Mouse (Mus musculus) c-Kit-positive CD71-positive TER-119-negative erythroid progenitor cells, embryonic 14.5 days (primary cell): ENCODE results near the gene Gp1bb.

Source experiments
- DNase-seq: peaks from one replicate; pipeline ENCODE4 v3.0.0-alpha.2; 2013; ENCODE audit warnings: low read depth

The Gp1bb gene

DNA sequence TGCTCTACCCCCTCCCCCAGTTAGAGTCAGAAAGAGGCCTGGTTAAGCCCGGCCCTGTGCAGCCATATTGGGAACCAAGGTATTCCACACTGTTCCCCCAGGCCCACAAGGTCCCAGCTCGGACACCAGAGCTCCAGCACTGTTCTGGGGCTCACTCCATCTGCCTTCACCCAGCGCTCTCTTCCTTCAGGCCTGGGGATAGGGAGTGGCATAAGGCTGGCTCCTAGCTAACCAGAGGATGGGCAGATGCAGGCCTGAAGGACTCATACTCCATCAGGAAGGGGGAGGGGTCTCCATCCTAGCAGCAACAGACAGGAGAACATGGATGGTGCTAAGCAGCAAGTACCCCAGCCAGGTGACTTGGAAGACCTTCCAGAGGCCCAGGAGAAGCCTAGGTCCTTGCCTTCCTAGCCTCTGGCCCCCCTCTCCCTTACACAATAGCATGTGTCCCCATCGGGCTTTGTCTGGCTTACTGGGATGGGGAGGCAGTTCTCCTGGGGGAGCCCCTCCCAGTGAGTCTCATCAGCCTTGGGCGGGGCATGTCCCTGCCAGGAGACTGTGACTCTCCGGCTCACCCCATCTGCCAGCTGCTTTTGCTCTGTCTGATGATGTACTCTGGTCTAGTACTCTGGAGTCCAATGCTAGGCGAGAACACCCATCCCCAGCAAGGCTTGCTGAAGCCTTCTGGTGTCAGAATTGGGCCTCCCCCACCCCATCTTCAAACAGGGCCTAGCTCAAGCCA lies 6.2 kb upstream of the Gp1bb start:
- no peak for DNase-seq

DNA sequence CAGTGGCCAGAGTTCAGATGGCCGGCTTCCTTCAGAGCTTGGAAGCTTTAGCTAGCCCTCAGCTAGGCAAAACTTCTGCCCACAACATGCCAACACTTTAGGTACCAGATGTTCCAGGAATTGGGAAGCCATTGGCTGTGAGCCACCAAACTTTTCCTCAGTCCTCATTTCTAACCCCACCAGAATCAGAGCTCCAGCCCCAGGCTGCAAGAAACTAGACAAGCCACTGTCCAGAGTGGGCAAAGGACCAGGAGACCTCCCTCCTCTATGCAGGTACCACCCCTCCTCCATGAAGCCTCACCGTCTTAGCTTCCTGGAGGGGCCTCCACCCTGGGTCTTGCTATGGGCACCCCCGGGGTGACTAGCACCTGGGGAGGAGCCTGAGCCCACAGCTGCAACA lies 5.0 kb upstream of the Gp1bb start:
- no peak for DNase-seq

DNA sequence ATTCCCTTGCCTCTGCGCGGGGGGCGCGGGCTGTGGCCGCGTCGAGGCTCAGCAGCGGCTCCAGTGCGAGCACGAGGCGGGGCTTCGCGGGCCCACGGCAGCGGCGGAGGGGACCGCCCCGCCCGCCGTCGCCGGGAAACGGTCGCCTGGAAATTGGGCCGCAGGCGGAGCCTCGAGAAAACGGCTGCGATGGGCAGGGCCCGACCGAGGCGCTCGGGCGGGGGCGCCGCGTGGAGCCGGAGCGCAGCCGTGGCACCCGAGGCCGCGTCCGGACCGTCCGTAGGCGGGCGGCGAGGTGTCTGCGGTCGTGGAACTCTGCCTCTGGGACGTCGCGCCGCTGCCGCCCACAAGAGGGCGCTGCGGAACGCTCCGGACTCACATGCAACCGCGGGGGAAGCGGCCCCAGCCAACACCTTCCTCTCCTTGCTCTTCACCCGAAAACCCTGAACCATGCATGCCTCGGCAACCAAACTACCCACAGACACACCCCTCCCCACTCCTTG lies 4.2 kb upstream of the Gp1bb start, which contains the start of gene Gm49601:
Gene Gm49601, minus strand, starts transcription at position 52 of the 503 bp plus-strand sequence.
- peak; percentile 42 for DNase-seq

DNA sequence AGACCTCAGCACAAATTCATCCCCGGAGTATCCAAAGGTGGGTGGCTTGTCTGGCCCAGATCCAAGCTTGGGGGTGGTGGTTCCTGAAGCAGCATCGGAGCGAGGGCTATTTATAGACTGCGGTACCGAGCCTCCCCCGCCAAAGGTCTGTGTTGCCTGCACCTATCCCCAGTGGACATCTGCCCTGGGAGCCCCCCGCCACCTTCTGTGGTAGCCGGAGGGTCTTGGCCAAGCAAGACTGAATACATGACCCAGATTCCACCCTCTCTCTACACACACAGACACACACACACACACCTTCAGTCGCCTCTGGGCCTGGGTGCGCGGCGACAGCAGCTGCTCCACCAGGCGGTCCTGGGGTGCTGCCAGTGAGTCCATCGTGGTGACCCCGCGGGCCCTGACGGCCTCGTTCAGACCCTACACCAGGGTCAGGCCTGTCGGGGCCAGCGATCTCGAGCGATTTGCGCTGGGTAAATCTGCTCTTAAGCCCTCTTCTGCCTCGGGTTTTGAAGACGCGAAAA lies 3.6 kb upstream of the Gp1bb start:
- no peak for DNase-seq

DNA sequence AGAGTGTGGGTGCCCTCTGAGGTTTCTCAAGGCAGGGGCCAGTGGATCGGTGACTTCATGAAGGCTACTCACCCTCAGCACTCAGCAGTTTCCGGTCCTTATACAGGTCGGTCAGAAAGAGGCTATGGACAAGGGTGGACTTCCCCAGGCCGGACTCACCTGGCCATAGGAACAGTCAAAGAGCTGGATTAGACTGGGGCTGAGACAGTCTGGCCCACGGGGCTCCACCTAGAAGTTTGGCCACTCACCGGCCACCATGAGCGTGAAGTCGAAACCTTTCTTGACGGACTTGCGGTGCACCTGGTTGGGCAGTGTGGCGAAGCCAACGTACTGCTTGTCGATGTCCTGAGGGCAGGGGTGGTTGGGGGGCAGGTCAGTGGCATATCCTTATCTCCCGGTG lies 2.9 kb upstream of the Gp1bb start:
- no peak for DNase-seq

DNA sequence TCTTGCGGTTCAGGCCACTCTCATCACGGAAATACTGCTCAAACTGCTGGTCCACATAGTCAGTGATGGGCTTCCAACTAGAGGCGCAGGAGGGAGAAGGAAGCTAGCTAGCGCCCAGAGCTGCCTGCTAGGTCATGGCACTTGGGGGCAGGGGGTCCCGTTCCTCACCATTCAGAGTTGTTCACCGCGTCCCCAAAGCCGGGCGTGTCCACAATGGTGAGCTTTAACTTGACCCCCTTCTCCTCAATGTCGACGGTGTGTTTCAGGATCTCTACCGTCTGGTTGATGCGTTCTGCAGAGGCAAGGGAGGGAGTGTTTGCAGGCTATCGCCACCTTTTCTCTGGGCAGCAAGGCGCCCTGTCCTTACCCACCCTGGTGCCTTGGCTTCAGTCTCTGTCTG lies 2.4 kb upstream of the Gp1bb start:
- DNase-seq: no peak

DNA sequence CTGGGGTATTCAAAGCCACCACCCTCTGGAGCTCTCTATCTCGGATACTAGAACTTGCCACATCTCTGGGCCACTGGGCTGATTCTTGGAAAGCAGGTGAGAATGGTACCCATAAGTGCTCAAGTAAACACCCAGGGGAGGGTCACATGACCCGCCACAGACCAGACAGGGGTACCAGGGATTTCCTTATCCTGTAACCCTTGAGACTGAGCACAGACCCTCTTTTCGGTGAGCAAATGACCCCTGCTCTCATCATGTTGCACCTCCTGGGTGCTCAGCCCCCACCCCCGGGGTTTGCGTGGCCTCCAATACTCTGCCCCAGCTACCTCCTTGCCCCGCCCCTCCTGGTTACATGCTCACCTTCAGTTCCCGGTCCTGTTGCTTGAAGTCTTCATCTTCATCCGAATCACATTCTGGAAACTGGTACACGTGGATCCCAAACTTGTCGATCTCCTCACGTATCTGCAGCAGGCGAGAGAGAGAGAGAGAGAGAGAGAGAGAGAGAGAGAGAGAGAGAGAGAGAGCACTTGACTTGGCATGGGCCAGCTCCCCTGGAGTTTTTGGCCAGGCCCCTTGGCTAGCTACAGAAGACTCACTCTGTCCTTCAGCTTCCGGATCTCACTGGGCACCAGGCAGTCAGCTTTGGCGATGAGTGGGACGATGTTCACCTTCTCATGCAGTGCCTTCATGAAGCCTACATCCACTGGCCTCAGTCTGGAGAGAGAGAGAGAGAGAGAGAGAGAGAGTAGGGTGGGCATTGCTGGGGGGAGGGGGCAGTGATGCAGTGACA lies 1.7 kb upstream of the Gp1bb start:
- DNase-seq: no peak

DNA sequence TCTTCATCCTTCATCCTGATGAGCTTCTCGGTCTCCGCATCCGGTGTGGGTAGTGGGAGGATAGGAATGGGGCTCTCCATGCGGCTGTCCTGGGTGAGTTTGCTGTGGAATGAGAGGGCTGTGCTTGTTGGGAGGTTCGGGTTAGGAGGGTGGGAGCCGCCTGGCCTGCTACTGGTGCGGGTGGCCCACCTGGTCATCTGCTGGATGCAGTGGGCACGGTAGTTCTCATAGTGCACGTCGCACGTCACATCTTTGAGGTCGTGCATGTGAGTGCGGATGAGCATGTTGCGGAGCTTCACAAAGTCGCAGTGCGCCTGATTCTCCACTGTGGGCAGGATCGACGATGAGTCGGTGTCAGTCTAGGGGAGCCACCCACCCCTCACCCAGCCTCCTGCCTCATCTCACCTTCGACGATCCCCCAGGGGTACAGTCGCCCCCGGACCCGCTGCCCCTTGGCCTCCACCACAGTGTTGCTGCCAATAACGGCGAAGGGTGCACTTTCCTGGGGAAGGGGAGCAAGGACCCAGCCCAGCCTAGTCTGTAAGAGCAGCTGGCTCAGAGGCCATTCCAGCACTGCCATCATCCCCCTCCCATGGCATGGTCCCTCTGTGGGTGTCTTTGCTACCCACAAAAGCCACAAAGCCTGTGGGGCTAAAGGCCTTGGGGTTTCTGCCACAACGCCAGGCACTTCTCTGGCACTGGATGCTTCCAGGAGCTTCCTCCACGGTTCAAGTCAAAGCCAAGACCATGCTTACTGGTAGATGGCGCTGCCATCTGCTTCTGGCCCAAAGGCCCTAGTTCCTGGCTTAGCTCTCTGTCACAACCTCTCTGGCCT lies 930 bp upstream of the Gp1bb start:
- no peak for DNase-seq

DNA sequence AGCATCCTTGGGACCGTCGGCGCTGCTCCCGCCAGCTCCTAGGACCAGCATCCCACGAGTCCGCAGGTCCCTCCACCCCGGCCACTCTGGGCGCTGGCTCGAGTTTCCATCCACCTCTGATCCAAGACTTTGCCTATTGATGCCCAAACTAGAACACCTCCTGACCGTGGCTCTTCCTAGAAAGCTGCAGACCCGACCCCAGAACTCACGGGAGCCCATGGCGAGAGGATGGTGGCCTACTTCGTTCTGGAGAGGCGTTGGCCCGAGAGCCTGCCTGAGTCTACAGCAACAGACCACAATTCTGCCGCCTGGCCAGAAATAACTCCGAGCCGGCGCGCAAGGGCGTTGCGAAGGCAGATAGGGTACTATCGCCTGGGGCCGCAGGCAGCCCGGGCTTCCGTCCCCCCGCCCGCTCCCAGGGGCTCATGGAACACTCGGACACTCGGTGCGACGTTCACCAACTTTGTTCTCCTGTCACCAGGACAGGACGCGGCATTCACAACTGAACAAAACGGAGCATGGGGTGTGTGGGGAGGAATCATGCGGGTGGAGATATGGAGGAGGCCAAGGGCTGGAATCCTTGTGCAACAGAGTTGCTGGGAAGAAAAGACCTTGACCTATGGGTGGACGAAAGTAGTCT lies 721 bp downstream of the Gp1bb start:
- no peak for DNase-seq

DNA sequence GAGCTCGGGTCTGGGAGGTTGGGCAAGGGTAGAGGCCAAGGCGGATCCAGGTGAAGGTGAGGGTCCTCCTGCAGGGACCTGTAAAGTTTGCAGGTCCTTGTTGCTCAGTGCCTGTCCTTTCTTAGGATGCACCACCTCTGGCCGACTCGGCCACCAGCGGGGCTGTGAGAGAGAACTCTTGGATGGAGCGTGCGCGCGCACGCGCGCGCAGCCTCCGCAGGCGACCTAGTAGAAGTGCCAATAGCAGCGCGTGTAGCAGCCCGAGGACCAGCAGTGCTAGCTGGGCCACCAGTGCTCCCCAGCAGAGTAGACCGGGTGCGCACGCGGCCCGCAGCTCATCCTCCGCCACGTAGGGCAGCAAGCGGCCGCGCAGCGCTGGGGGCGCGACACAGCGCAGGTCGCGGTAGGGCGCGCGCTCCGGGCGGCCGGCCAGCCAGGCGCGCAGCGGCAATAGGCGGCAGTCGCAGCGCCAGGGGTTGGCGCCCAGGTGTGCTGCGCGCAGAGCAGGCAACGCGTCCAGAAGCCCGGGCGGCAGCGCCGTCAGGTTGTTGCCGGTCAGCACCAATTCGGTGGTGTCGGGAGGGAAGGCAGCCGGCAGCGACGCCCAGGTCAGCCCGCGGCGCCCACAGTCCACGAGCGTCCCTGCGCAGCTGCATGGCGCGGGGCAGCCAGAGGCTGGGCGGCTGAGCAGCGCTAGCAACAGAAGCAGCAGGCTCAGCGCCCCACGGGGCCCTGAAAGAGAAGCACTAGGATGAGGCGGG lies 1.4 kb downstream of the Gp1bb start:
- no peak for DNase-seq

DNA sequence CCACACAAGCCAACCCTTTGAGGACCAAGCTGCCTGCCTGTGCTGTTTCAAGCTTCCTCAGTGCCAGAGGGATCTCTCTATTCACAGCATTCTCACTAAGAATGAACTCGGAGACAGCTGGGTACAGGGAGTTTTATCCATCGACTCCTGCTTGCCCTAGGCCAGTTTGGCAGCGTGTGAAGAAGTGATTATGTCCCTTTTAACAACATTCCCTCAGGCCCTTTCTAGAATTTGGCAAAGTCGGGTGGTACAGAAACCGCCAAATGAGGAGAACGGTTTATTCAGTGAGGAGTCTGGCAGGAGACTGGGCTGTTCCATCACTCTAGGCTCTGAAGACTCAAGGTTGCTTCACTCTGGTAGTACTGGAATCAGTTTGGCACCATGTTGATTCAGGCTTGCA lies 2.0 kb downstream of the Gp1bb start:
- DNase-seq: no peak

DNA sequence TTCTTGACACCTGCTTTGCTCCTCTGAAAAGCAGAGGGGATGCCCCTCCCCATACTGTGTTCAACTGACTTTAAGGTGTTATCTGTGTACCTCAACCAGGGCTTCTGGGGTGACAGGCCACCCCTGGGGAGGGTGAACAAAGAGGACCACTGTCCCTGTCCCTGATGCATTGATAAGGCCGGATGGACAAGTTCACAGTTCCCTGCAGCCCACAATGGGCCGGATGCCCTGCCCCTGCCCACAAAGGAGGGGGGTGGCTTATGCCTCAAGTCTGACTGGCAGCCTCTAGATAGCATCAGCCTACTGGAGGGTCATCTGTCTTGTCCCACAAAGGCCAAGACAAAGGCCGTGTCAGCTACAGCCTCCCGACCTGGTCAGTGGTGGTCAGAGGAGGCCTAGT lies 3.1 kb downstream of the Gp1bb start:
- no peak for DNase-seq

DNA sequence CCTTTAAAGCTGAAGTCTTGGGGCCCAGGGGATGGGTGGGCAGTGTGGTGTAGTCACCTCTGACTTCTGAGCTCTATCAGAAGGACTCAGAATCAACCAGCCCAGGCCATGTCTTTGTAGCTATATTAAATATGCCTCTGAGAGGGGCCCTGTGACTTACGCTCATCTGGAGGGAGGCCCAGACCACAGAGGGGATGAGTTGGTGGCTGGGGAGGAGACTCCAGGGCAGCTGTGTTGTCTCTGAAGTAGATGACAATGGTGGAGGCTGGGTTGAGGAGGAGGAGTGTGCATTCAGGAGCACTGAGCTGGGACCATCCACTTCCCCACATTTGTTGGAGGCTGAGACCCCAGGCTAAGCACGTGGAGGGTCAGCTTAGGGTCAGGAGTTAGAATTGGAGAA lies 3.9 kb downstream of the Gp1bb start:
- no peak for DNase-seq

DNA sequence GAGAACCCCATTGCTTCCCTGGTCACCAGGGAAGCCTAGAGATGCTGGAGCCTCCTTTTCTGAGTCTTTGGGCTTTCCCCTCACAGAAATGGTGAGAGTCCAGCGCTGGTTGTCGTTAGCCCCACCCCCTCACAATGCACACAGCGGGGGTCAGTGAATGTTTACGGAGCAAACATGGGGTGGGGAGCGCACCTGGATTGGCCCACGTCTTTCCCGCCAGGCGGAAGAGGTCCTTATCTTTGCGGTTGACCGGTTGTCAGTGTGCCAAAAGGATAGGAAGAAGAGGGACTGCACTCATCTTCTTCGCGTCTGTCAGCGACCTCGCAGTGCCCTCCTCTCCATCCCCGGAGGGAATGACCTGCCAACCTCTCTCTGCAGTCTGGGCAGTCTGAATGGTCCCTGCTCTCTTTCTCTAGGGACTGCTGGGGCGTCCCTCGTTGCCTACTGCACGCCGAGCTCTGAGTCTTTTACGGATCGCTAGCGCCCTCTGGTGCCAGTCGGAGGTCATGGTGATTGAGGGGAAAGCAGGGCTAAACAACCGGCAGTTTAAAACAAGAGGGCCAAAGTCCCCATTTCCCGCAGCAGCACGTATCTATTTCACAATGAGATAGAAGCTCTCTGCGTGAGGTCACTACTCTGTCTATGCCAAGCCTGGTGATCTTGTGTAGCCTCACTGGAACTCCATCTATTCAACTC lies 4.7 kb downstream of the Gp1bb start:
- peak; percentile 72 for DNase-seq

DNA sequence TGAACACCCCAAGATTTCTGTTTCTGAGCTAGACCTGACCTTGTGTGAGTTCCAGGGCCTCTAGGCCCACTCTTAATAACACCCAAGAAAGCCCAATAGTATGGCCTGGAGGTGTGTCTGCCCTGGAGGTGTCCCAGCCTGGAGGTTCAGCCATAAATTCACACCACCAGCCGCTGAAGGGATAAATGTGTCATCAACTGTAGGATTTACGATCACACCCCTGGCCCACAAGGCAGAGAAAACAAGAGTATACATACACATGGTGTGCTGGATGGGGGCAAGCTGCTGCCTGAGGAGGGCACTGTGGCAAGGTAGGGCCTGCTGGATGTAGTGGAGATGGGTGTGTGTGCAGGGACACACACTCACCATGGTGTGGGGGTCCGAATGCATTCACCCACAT lies 8.9 kb downstream of the Gp1bb start:
- DNase-seq: no peak

DNA sequence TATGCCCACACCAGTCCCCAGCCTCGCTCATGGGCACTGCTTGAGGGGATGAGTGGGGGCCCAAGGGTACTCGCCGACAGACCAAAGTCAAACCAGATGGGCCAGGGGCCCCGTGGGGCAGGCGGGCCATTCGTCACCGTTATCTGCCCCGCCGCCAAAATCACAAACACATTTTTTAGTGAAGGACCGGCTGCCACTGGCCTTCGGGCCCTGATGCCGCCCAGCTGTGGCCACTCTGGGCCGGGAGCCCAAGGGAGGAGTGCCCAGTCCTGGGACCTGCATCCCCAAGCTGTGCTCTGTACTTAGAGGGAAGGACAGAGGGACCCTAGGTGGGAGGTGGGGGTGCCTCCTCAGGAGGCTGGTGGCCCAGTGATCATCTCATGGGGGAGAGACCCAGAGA lies 10.5 kb downstream of the Gp1bb start:
- DNase-seq: no peak

DNA sequence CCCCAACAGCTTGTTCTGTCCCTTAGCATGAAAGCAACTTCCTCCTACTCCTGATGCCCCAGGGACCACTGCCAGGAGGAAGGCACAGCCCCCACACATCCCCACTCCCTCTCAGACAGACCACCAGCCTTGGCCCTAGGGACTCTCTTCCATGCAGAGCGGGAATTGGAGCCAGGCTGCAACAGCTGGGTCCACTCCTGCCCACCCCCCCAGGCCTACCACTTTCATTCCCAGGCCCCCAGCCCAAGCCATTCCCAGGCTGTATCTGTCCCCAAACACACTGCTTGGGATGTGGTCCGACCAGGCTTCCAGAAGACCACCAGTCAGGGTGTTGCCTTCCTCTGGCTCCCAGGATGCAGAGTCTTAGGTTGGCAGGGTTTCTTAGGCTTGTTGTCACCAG lies 13.1 kb downstream of the Gp1bb start:
- DNase-seq: no peak

DNA sequence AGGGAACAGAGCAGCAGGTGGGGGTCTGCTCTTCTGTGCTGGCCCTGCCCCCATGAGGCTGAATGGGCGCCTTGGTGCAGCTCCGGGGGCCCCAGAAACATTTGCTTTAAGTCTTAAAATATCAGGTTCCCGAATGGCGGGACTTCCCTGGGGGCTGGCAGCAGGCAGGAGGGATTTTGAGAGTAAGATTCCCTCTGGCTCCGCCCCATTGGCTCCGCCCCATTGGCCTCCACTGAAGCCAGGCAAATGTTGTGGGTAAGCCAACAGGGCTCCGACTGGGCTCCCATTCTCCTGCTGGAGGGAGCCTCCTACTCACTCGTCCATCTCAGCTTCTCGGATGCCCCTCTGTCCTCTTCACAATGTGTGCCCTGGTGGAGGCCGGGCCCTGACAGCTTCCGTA lies 14.0 kb downstream of the Gp1bb start:
- no peak for DNase-seq

DNA sequence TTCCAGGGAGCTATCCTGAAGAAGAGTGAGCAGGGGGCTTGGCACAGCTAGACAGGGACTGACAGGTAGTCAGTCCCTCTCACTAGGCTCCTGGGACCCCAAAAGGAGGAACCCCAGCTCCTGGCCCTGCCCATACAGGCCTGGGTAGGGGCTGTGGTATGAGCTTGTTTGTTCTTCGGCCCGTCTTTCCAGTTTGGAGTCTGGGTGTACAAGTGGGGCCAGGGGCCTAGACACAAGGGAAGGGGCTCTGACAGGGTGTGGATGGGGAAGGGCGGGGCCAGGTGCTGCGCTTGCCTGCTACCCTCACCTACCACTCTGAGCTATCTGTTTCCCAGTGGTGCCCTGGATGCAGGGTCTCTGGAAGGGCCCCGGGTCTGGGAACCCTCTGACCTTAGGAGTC lies 16.5 kb downstream of the Gp1bb start:
- DNase-seq: no peak

DNA sequence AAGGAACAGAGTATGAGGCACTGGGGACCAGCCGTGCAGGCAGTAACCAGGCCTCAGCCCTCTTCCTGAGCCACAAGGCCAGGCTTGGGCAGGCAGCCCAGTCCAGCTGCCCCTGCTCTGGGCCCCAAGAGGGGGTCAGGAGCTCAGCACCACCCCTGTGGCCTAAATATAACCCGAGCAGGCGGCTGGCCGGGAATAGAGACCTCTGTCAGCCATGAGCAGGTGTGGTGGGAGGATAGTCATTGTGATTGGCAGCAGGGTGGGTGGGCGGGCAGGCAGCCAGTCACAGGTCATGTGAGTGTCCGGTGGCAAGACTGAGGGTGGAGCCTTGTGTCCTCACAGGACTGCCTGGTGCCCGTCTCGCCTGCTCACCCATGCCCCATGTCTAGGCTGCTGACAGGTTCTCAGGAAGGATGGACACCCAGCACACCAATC lies 17.9 kb downstream of the Gp1bb start:
- no peak for DNase-seq
